Mouse (Mus musculus): ENCODE measurements around the gene Atf3. TPM values are rescaled to one million over a fixed set of nuclear protein-coding genes. Genes with fewer than 3 reads are reported as not detected.
"Not testable (repeated sequence)": the region's sequence is repeated elsewhere in the genome, so short reads cannot be mapped to it uniquely, and the experiment has no call there.

Atf3 gene
- polyA plus RNA-seq, 1 experiment, result 4.9 TPM

DNA sequence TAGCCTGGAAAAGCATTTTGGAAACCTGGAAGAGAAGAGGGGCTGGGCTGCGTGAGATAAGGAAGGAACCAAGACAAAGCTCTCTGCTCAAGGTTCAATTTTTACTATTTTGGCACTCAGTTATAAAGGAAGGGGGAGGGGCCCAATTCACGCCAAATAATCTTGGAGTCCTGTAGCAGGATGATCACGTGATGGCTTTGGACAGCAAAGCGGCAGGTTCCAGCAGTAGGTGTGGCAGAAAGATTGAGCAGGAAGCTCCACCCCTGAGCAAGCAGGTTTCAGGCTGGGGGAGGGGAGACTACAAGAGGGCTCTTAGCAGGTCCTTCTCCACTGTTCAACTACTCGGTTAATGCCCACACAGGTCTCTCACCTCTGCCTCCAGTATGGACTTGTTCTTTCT is 68.3 kb downstream of the Atf3 start:
- DNase-seq (ENCODE audit: low read depth), result not testable (repeated sequence)

GRCm38 (mm10) chr1:191140983-191141382 is 76.9 kb downstream of the Atf3 start:
- DNase-seq (ENCODE audit: low read depth), result no peak

DNA sequence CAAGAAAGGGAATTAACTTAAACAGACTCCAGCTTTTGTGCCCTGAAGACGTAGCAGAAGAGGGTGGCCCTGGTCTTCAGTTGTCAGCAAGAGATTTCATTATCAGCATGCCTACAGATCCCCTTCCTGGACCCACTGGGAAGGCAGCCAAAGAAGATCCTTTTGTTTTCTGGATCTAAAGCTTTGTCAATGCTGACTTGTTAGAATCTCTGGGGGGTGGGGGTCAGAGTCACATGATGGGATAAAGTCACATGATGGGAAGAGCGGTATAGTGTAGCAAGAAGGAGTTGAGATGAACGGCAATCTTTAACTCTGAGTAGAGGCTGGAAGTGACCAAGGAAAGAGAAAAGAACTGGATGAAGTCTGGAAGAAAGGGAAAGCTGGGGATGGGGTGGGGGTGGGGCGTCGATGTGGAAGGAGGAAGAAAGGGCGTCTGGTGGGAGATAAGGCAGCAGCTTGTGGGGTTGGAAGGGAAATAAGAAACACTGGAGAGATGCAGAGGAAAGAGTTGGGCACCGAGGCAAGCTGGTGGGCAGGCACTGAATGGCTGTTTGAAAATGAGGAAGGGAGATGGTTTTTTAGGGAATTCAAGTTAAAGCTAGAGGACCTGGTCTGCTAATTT is 78.9 kb downstream of the Atf3 start:
- no peak for DNase-seq (ENCODE audit: low read depth)

DNA sequence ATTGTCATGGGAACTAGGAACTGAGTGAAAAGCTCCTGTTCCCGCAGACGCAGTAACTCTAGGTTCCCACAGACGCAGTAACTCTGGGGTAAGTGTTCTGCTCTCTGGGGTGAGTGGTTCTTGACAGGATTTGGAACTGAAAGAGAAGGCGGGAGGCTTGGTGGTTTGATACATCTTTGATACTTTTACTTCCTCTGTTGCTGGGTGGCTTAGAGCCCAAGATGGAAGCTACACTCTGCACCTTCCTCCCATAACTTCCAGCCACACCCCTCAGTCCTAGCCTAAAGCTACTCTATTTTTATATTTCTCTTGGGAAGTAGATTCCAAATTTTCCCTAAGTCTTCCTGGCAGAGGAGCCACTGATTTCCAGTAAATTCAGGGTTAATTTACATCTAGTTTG is 79.4 kb downstream of the Atf3 start:
- DNase-seq (ENCODE audit: low read depth), result no peak

GRCm38 (mm10) chr1:191135406-191135805 is 82.4 kb downstream of the Atf3 start:
- DNase-seq (ENCODE audit: low read depth), result no peak

GRCm38 (mm10) chr1:191132934-191133333 is 84.9 kb downstream of the Atf3 start:
- DNase-seq (ENCODE audit: low read depth), result no peak

DNA sequence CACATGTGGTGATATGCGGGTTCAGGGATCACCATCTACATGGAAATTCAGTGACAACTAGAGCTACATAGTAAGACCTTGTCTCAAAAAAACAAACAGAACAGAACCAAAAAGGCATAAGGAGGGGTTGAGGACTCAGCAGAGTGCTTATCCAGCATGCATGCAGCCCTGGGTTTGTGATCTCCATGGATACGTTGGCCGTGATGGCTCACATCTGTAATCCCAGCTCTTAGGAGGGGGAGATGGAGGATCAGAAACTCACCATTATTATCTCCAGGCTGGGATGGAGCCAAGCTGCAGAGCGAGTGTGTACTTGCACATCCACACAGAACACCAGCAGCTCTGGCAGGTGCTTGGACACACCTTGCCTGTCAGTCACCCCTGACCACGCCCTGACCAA is 85.6 kb downstream of the Atf3 start:
- no peak for DNase-seq (ENCODE audit: low read depth)

- no peak for DNase-seq (ENCODE audit: low read depth)
Observed at GRCm38 (mm10) chr1:191131692-191132091, 86.1 kb downstream of the Atf3 start.

- DNase-seq (ENCODE audit: low read depth), result no peak
Observed at GRCm38 (mm10) chr1:191125811-191126638, 91.8 kb downstream of the Atf3 start.

- DNase-seq (ENCODE audit: low read depth), result no peak
Observed at GRCm38 (mm10) chr1:191124288-191124687, 93.6 kb downstream of the Atf3 start.

DNA sequence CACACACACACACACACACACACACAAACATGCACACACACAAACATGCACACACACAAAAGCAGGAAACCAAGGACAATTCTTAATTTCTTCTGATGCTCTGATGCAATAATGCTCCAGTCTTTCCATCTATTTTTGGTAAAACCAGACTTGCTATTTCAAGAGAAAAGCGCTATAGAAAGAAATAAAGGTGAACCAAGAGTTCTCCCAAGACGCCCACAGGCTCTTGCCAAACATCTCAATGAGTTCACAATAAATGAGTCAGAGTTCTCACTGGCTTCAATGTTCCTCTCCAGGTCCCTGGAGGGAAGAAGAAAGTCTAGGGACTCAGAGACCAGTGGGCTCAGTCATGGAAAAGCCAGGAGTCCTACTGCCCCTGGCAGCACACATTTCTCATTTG is 94.1 kb downstream of the Atf3 start:
- DNase-seq (ENCODE audit: low read depth), result peak; percentile 59

DNA sequence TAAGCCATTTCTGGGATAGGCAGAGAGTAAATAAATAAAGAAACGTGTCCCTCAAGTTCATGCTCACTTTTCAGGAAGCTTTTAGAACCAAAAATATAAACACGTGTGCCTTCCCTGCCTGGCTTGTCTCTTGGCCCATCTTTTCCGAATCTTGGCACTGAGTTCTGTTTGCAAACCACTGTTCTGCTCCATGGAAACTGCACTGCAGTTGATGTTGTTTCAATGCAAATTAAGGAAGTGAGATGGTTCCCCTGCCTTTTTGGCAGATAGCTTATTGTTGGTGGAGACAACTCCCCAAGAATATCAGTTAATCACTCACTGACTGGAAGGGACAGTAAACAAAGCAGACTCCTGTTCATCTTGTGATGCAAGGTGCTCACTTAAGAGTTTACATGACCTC is 95.1 kb downstream of the Atf3 start:
- no peak for DNase-seq (ENCODE audit: low read depth)

Other genes starting within 250 kb of the Atf3 start
- gene Vash2, start 238.7 kb downstream of the Atf3 start, polyA plus RNA-seq (2012; rRNA removed), result 12.9 and 14.4 TPM in 2 replicates
- gene Flvcr1, start 191.9 kb downstream of the Atf3 start, polyA plus RNA-seq (2012; rRNA removed), result 10.9 and 13.3 TPM in 2 replicates
- gene Spata45, start 181.4 kb downstream of the Atf3 start, polyA plus RNA-seq (2012; rRNA removed), result not detected in 2 replicates
- 8.8 and 12.6 TPM in 2 replicates for gene Tatdn3, start 155.1 kb downstream of the Atf3 start, polyA plus RNA-seq (2012; rRNA removed)
- gene Nsl1, start 155.0 kb downstream of the Atf3 start, polyA plus RNA-seq (2012; rRNA removed), result 0.31 and 1.4 TPM in 2 replicates
- 4.9 and 6.7 TPM in 2 replicates for gene Batf3, start 120.2 kb downstream of the Atf3 start, polyA plus RNA-seq (2012; rRNA removed)
- gene Fam71a, start 53.2 kb downstream of the Atf3 start, polyA plus RNA-seq (2012; rRNA removed), result 0.05 and 0.28 TPM in 2 replicates
- 129 and 145 TPM in 2 replicates for gene Nenf, start 100.2 kb upstream of the Atf3 start, polyA plus RNA-seq (2012; rRNA removed)
- 7.2 and 8.1 TPM in 2 replicates for gene Tmem206, start 107.9 kb upstream of the Atf3 start, polyA plus RNA-seq (2012; rRNA removed)
- gene Ppp2r5a, start 185.2 kb upstream of the Atf3 start, polyA plus RNA-seq (2012; rRNA removed), result 129 and 169 TPM in 2 replicates

Data from gonadal fat pad, adult 2 months (tissue).